11 mouse cellular contexts compared by ENCODE assay signal in genomic region chr12:15416180-15416766, GRCm38 (mm10).
DNase-seq lines count a peak whose midpoint lies in the region; ATAC-seq and TF ChIP-seq lines count a peak whose summit lies in the region.
"Had no signal": no experiment of that assay in that cellular context is flagged by ENCODE, and none has a peak within 500 bp of the region (broad histone marks: within the 10 kb centered on the region; RNA-seq: fewer than 3 reads in every experiment).

No protein-coding gene starts in this region.

- no peak for ATAC-seq in hindbrain, embryonic 11.5 days (ENCODE audit: low FRiP score)
- peak; percentile 62; the same call in 1 of the 2 replicates for ATAC-seq in forebrain, postnatal 0 days

- H3K36me3 ChIP-seq in hindbrain, embryonic 11.5 days (ENCODE audit: control insufficient read depth, insufficient read depth, low read length): no peaks in the 10 kb centered on the region
- H3K36me3 ChIP-seq in hindbrain, embryonic 10.5 days: no peaks in the 10 kb centered on the region
- no peaks in the 10 kb centered on the region for H3K36me3 ChIP-seq in forebrain, postnatal 0 days (ENCODE audit: insufficient read depth)
- H3K36me3 ChIP-seq: embryonic facial prominence, embryonic 12.5 days; heart, embryonic 15.5 days; limb, embryonic 13.5 days had no signal

- no peaks in the 10 kb centered on the region for H3K9me3 ChIP-seq in hindbrain, embryonic 11.5 days (ENCODE audit: control insufficient read depth, low read length)
- H3K9me3 ChIP-seq in hindbrain, embryonic 10.5 days: no peaks in the 10 kb centered on the region
- no peaks in the 10 kb centered on the region for H3K9me3 ChIP-seq in forebrain, postnatal 0 days (ENCODE audit: low read length)
- H3K9me3 ChIP-seq: embryonic facial prominence, embryonic 12.5 days; heart, embryonic 15.5 days; limb, embryonic 13.5 days had no signal

- no peaks in the 10 kb centered on the region for H3K4me1 ChIP-seq in hindbrain, embryonic 11.5 days (replicated peaks; ENCODE audit: control insufficient read depth, insufficient read depth, low read length)
- H3K4me1 ChIP-seq in hindbrain, embryonic 10.5 days (replicated peaks): no peaks in the 10 kb centered on the region
- no peaks in the 10 kb centered on the region for H3K4me1 ChIP-seq in forebrain, postnatal 0 days (ENCODE audit: insufficient read depth)
- H3K4me1 ChIP-seq: embryonic facial prominence, embryonic 12.5 days; heart, embryonic 15.5 days; limb, embryonic 13.5 days had no signal

- intact Hi-C loops in heart, postnatal 36 days (cut with DNase I): no loop called here

- no peak overlapping the region for H3K27ac ChIP-seq in hindbrain, embryonic 11.5 days (ENCODE audit: low read depth, low read length)
- H3K27ac ChIP-seq in hindbrain, embryonic 10.5 days: no peak overlapping the region
- H3K27ac ChIP-seq in forebrain, postnatal 0 days (ENCODE audit: low read depth, low read length): no peak overlapping the region
- H3K27ac ChIP-seq: embryonic facial prominence, embryonic 12.5 days; heart, embryonic 15.5 days; limb, embryonic 13.5 days had no signal

- peak; percentile 61 for DNase-seq in hindbrain, embryonic 11.5 days (ENCODE audit: low spot score)
- DNase-seq in hindbrain, embryonic 10.5 days (ENCODE audit: low spot score): no peak
- peak; percentile 14 for DNase-seq in right cerebral cortex, adult 18-20 months
- DNase-seq in right cerebral cortex, postnatal 36 days (ENCODE audit: low spot score in 2 of 2): no peak
- DNase-seq in forebrain, postnatal 0 days: peak; percentile 88
- DNase-seq in telencephalon, adult 2 months (ENCODE audit: low read depth, low spot score): peak; percentile 32
- no peak for DNase-seq in lung, postnatal 25 days (ENCODE audit: low spot score)
- no peak for DNase-seq in heart, postnatal 36 days

- H3K27me3 ChIP-seq in hindbrain, embryonic 11.5 days (ENCODE audit: control insufficient read depth, insufficient read depth, low read length): no peaks in the 10 kb centered on the region
- H3K27me3 ChIP-seq in hindbrain, embryonic 10.5 days (ENCODE audit: insufficient read depth, poor library complexity, severe bottlenecking): no peaks in the 10 kb centered on the region
- H3K27me3 ChIP-seq in forebrain, postnatal 0 days (ENCODE audit: insufficient read depth, low read length): no peaks in the 10 kb centered on the region
- H3K27me3 ChIP-seq: embryonic facial prominence, embryonic 12.5 days; heart, embryonic 15.5 days had no signal

- no peak overlapping the region for H3K4me2 ChIP-seq in hindbrain, embryonic 11.5 days (replicated peaks; ENCODE audit: low read depth, low read length)
- no peak overlapping the region for H3K4me2 ChIP-seq in forebrain, postnatal 0 days (ENCODE audit: low read depth)
- H3K4me2 ChIP-seq: embryonic facial prominence, embryonic 12.5 days; heart, embryonic 15.5 days; limb, embryonic 13.5 days had no signal

- no peak overlapping the region for H3K4me3 ChIP-seq in hindbrain, embryonic 11.5 days (ENCODE audit: low read depth, low read length)
- H3K4me3 ChIP-seq in hindbrain, embryonic 10.5 days: no peak overlapping the region
- H3K4me3 ChIP-seq in forebrain, postnatal 0 days (ENCODE audit: low read depth, low read length): no peak overlapping the region
- H3K4me3 ChIP-seq: embryonic facial prominence, embryonic 12.5 days; heart, embryonic 15.5 days; limb, embryonic 13.5 days had no signal

- H3K9ac ChIP-seq in hindbrain, embryonic 11.5 days (ENCODE audit: low read depth, low read length): no peak overlapping the region
- no peak overlapping the region for H3K9ac ChIP-seq in forebrain, postnatal 0 days
- H3K9ac ChIP-seq: embryonic facial prominence, embryonic 12.5 days; heart, embryonic 15.5 days; limb, embryonic 13.5 days had no signal

- WGBS in hindbrain, embryonic 11.5 days: 19% methylated on average over 4 of the region's 4 CpGs
- WGBS in hindbrain, embryonic 10.5 days: 29% methylated on average over 4 of the region's 4 CpGs
- WGBS in forebrain, postnatal 0 days: 13% methylated on average over 4 of the region's 4 CpGs

- TF ChIP-seq CTCF in forebrain, postnatal 0 days (IDR thresholded peaks at IDR 0.05; ENCODE audit: low read depth): peak; percentile 70

Comparison
In these comparisons a context has a peak if more than half of its experiments do, and no peak if none do; other contexts are left out.
1. DNase-seq: peak in hindbrain, embryonic 11.5 days (single experiment), right cerebral cortex, adult 18-20 months (single experiment), forebrain, postnatal 0 days (single experiment) and telencephalon, adult 2 months (single experiment); none in hindbrain, embryonic 10.5 days (single experiment), right cerebral cortex, postnatal 36 days (0 of 2), lung, postnatal 25 days (single experiment) and heart, postnatal 36 days (0 of 2).